27 mouse cellular contexts compared by ENCODE assay signal in genomic region chr16:5787206-5787605, GRCm38 (mm10).
"Had no signal": no experiment of that assay in that cellular context is flagged by ENCODE, and none has a peak within 500 bp of the region (broad histone marks: within the 10 kb centered on the region; RNA-seq: fewer than 3 reads in every experiment).

No protein-coding gene starts in this region.

- H3K9ac ChIP-seq: intestine, embryonic 15.5 days; kidney, embryonic 15.5 days; limb, embryonic 13.5 days; liver, embryonic 12.5 days; liver, embryonic 15.5 days; lung, embryonic 15.5 days; midbrain, embryonic 13.5 days; stomach, embryonic 15.5 days had no signal

- H3K27me3 ChIP-seq: intestine, embryonic 15.5 days; kidney, embryonic 15.5 days; limb, embryonic 13.5 days; liver, embryonic 12.5 days; liver, embryonic 15.5 days; lung, embryonic 15.5 days; megakaryocyte, embryonic 14.5 days; midbrain, embryonic 13.5 days; stomach, embryonic 15.5 days had no signal

- H3K36me3 ChIP-seq: intestine, embryonic 15.5 days; kidney, embryonic 15.5 days; limb, embryonic 10.5 days; limb, embryonic 13.5 days; liver, embryonic 12.5 days; liver, embryonic 15.5 days; lung, embryonic 15.5 days; midbrain, embryonic 10.5 days; midbrain, embryonic 13.5 days; stomach, embryonic 15.5 days had no signal

- DNase-seq: kidney, adult 11 months; kidney, adult 8-10 months; kidney, postnatal 10 days; kidney, postnatal 36 days; liver; lung, adult 18-20 months; lung, postnatal 10 days; lung, postnatal 36 days; right cerebral cortex, adult 18-20 months; right cerebral cortex, postnatal 14 days; right cerebral cortex, postnatal 4 days; thymus, adult 18-20 months; thymus, postnatal 36 days had no signal

- H3K9me3 ChIP-seq: intestine, embryonic 15.5 days; kidney, embryonic 15.5 days; limb, embryonic 10.5 days; liver, embryonic 12.5 days; liver, embryonic 15.5 days; lung, embryonic 15.5 days; megakaryocyte, embryonic 14.5 days; midbrain, embryonic 10.5 days; midbrain, embryonic 13.5 days; stomach, embryonic 15.5 days had no signal

- H3K27ac ChIP-seq: intestine, embryonic 15.5 days; kidney, embryonic 15.5 days; left cerebral cortex, adult 2 months; limb, embryonic 10.5 days; limb, embryonic 13.5 days; liver, embryonic 12.5 days; liver, embryonic 15.5 days; lung, embryonic 15.5 days; midbrain, embryonic 10.5 days; midbrain, embryonic 13.5 days; stomach, embryonic 15.5 days had no signal

- H3K4me1 ChIP-seq: intestine, embryonic 15.5 days; kidney, embryonic 15.5 days; limb, embryonic 10.5 days; limb, embryonic 13.5 days; liver, embryonic 12.5 days; liver, embryonic 15.5 days; lung, embryonic 15.5 days; megakaryocyte, embryonic 14.5 days; midbrain, embryonic 10.5 days; midbrain, embryonic 13.5 days; stomach, embryonic 15.5 days had no signal

- H3K4me3 ChIP-seq: intestine, embryonic 15.5 days; kidney, embryonic 15.5 days; left cerebral cortex, adult 2 months; limb, embryonic 10.5 days; limb, embryonic 13.5 days; liver, embryonic 12.5 days; liver, embryonic 15.5 days; lung, embryonic 15.5 days; megakaryocyte, embryonic 14.5 days; midbrain, embryonic 10.5 days; midbrain, embryonic 13.5 days; myocyte; stomach, embryonic 15.5 days had no signal

- ATAC-seq: intestine, embryonic 15.5 days; liver, embryonic 12.5 days; midbrain, embryonic 13.5 days; midbrain, embryonic 16.5 days had no signal

- H3K4me2 ChIP-seq: intestine, embryonic 15.5 days; kidney, embryonic 15.5 days; limb, embryonic 13.5 days; liver, embryonic 12.5 days; liver, embryonic 15.5 days; lung, embryonic 15.5 days; midbrain, embryonic 13.5 days; stomach, embryonic 15.5 days had no signal
